Mouse (Mus musculus) retina, postnatal 7 days (tissue): Measurements from ENCODE around the gene Ftsj1.

Experiments
- DNase-seq: peaks from one replicate; pipeline ENCODE4 v3.0.0-alpha.2; 2012; ENCODE audit warnings: low read depth, low spot score

Ftsj1 gene

GRCm38 (mm10) chrX:8252334-8253285 is at the start of gene Ftsj1:
Gene Ftsj1, minus strand, starts transcription at chrX:8252406.
- DNase-seq = peak; percentile 70

- DNase-seq = no peak
Measured at GRCm38 (mm10) chrX:8288621-8289020, 36.4 kb upstream of the Ftsj1 start.

- DNase-seq = no peak
Measured at GRCm38 (mm10) chrX:8274056-8274455, 21.9 kb upstream of the Ftsj1 start.

- DNase-seq = no peak
Measured at GRCm38 (mm10) chrX:8272000-8272399, 19.8 kb upstream of the Ftsj1 start.

- no peak for DNase-seq
Measured at GRCm38 (mm10) chrX:8271083-8271820, 19.0 kb upstream of the Ftsj1 start, which contains the start of gene Slc38a5. Gene Slc38a5, plus strand, starts transcription at chrX:8271133.

- no peak for DNase-seq
Measured at GRCm38 (mm10) chrX:8264222-8264621, 12.0 kb upstream of the Ftsj1 start.

GRCm38 (mm10) chrX:8263156-8263804 is 11.1 kb upstream of the Ftsj1 start:
- DNase-seq = no peak

- no peak for DNase-seq
Measured at GRCm38 (mm10) chrX:8259478-8259877, 7.3 kb upstream of the Ftsj1 start.

- DNase-seq = no peak
Measured at GRCm38 (mm10) chrX:8255807-8256206, 3.6 kb upstream of the Ftsj1 start.

GRCm38 (mm10) chrX:8253711-8254110 is 1.5 kb upstream of the Ftsj1 start:
- no peak for DNase-seq

- DNase-seq = no peak
Measured at GRCm38 (mm10) chrX:8251789-8252333, 345 bp downstream of the Ftsj1 start.

GRCm38 (mm10) chrX:8248542-8249120 is 3.6 kb downstream of the Ftsj1 start:
- DNase-seq = no peak

GRCm38 (mm10) chrX:8247680-8248079 is 4.5 kb downstream of the Ftsj1 start:
- DNase-seq = no peak

GRCm38 (mm10) chrX:8238804-8239395 is 13.3 kb downstream of the Ftsj1 start:
- no peak for DNase-seq

- DNase-seq = no peak
Measured at GRCm38 (mm10) chrX:8236704-8237103, 15.5 kb downstream of the Ftsj1 start.

- no peak for DNase-seq
Measured at GRCm38 (mm10) chrX:8233602-8234001, 18.6 kb downstream of the Ftsj1 start.

- no peak for DNase-seq
Measured at GRCm38 (mm10) chrX:8230272-8230671, 21.9 kb downstream of the Ftsj1 start.

GRCm38 (mm10) chrX:8223473-8223872 is 28.7 kb downstream of the Ftsj1 start:
- DNase-seq = no peak

- no peak for DNase-seq
Measured at GRCm38 (mm10) chrX:8222678-8223421, 29.4 kb downstream of the Ftsj1 start.

- no peak for DNase-seq
Measured at GRCm38 (mm10) chrX:8222296-8222677, 29.9 kb downstream of the Ftsj1 start.
